Mouse (Mus musculus) lung, embryonic 15.5 days (tissue): Measurements from ENCODE around the gene Nfkbie. TPM values are rescaled to one million over a fixed set of nuclear protein-coding genes. Genes with fewer than 3 reads are reported as not detected.

ENCODE experiments used
- ATAC-seq: fragments of 200-750 bp; cut with Nextera tagmentation; 2 replicates; pipeline ENCODE4 v1.8.0; 2017; ENCODE audit warnings: moderate number of reproducible peaks, borderline replicate concordance; ENCODE audit not compliant: low FRiP score, low TSS enrichment; ENCODE audit errors: extremely low read depth
- H3K27ac ChIP-seq: fragments of 300-500 bp; sonication (generic); 2 replicates; pipeline ENCODE4 v1.5.1; 2015; ENCODE audit warnings: moderate library complexity, mild to moderate bottlenecking, inconsistent platforms
- H3K27me3 ChIP-seq: fragments of 300-500 bp; sonication (generic); 2 replicates; pipeline ENCODE4 v1.6.1; 2015; ENCODE audit warnings: inconsistent platforms
- H3K36me3 ChIP-seq: fragments of 300-500 bp; sonication (generic); 2 replicates; pipeline ENCODE4 v1.6.1; 2015; ENCODE audit warnings: inconsistent platforms
- H3K4me1 ChIP-seq: fragments of 300-500 bp; sonication (generic); 2 replicates; pipeline ENCODE4 v1.6.1; 2015; ENCODE audit warnings: inconsistent platforms
- H3K4me2 ChIP-seq: fragments of 300-500 bp; sonication (generic); 2 replicates; pipeline ENCODE4 v1.6.1; 2015; ENCODE audit warnings: inconsistent platforms, mild to moderate bottlenecking, moderate library complexity
- H3K4me3 ChIP-seq: fragments of 300-500 bp; sonication (generic); 2 replicates; pipeline ENCODE4 v1.5.1; 2015; ENCODE audit warnings: mild to moderate bottlenecking, inconsistent platforms
- H3K9ac ChIP-seq: fragments of 300-500 bp; sonication (generic); 2 replicates; pipeline ENCODE4 v1.6.1; 2015; ENCODE audit warnings: inconsistent platforms
- H3K9me3 ChIP-seq: fragments of 300-500 bp; sonication (generic); 2 replicates; pipeline ENCODE4 v1.6.1; 2016; ENCODE audit warnings: inconsistent platforms
- WGBS: fragments of 180-500 bp; shearing (Covaris S2); methylation state at CpG from one replicate; pipeline ENCODE4 v1.1.7; 2015; 5-methylcytosine and 5-hydroxymethylcytosine counted together
- polyA plus RNA-seq: library from polyadenylated mRNA; unstranded; fragments of >200 nt; fragmentation: Nextera tagmentation; extraction: Ambion mirVana; gene quantifications from 2 replicates; pipeline ENCODE4 v1.2.1, GENCODE M21; 2015

The Nfkbie gene
- polyA plus RNA-seq, 1 experiment from 2014 or later = 5.0 TPM

- peaks cover 17% of the 10 kb centered on the region; the same call in 1 of the 2 replicates for H3K27me3 ChIP-seq
- no peak overlapping the region for H3K4me2 ChIP-seq
- H3K4me1 ChIP-seq = peaks cover 12% of the 10 kb centered on the region; the same call in 1 of the 2 replicates
- H3K9me3 ChIP-seq = no peaks in the 10 kb centered on the region
- ATAC-seq = no peak
- 77% methylated on average over 11 of the region's 11 CpGs for WGBS
- no peak overlapping the region for H3K9ac ChIP-seq
- no peak overlapping the region for H3K27ac ChIP-seq
- no peak overlapping the region for H3K4me3 ChIP-seq
- H3K36me3 ChIP-seq = 0 out of 2 replicates have a peak, but pooled peaks cover 6% of the 10 kb centered on the region
Observed at GRCm38 (mm10) chr17:45520136-45520535, 35.4 kb upstream of the Nfkbie start.

DNA sequence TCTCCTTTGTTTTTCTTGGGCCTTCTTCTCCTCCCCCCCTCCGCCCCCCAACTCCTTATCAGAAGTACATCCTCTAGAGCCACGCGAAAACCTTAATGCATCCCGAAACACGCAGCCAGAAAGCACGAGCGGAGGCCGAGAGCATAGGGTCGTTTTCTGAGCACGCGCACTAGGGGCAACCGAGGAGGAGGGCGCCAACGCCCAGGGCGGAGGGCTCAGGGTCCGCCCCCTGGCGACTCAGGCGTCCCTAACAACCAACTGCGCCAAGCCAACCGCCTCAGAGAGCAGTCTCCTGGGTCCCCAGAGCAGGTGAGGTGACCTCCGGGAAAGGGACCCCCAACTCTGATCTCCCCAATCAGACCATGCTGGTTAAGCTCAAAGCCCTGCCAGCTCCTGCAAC, 32.2 kb upstream of the Nfkbie start, which contains the start of gene Tcte1:
Tcte1 (plus strand) TSS at position 172 of the 400 bp plus-strand sequence.
- peak within 1 kb of the TSS; percentile 35 for H3K4me3 ChIP-seq
- 0 out of 2 replicates have a peak, but pooled peaks cover 4% of the 10 kb centered on the region for H3K36me3 ChIP-seq
- no peaks in the 10 kb centered on the region for H3K9me3 ChIP-seq
- H3K27me3 ChIP-seq = peaks cover 25% of the 10 kb centered on the region; the same call in 1 of the 2 replicates
- ATAC-seq = peak; percentile 64; the same call in 1 of the 2 replicates
- peak within 1 kb of the TSS; percentile 37 for H3K9ac ChIP-seq
- H3K4me1 ChIP-seq = peaks cover 12% of the 10 kb centered on the region; the same call in 1 of the 2 replicates
- peak within 1 kb of the TSS; percentile 75 for H3K4me2 ChIP-seq
- no peak within 1 kb of the TSS for H3K27ac ChIP-seq
- WGBS = under 1% methylated on average over 21 of the region's 21 CpGs

DNA sequence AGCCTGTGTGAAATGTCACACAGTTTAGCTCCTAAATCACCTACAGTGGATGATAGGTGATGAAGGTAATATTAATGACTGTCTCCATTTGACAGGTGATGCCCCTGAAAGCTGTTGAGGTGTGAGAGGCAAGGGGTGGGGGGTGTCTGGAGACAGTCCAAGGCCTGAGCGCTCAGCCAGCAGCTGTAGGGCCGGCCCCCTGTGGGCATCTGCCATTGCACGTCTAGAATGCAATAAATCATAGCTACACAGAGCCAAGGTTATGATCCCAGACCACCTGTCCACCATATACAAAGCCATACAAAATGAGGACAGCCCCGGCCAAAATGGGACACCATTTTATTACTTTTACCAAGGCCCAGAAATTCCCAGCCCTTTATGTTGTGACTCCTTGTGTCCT, 30.5 kb upstream of the Nfkbie start:
- Histone ChIP-seq H3K27me3 (peaks cover 39% of the 10 kb centered on the region), H3K4me2 (no peak overlapping the region), H3K4me1 (peaks cover 12% of the 10 kb centered on the region; the same call in 1 of the 2 replicates), H3K36me3 (no peaks in the 10 kb centered on the region), H3K4me3 (no peak overlapping the region), H3K9me3 (no peaks in the 10 kb centered on the region), H3K27ac (no peak overlapping the region), H3K9ac (no peak overlapping the region)
- WGBS = 56% methylated on average over 4 of the region's 4 CpGs
- no peak for ATAC-seq

- WGBS = 20% methylated on average over 5 of the region's 5 CpGs
- no peak for ATAC-seq
- peaks cover 54% of the 10 kb centered on the region for H3K27me3 ChIP-seq
Observed at GRCm38 (mm10) chr17:45526571-45526970, 28.9 kb upstream of the Nfkbie start.

DNA sequence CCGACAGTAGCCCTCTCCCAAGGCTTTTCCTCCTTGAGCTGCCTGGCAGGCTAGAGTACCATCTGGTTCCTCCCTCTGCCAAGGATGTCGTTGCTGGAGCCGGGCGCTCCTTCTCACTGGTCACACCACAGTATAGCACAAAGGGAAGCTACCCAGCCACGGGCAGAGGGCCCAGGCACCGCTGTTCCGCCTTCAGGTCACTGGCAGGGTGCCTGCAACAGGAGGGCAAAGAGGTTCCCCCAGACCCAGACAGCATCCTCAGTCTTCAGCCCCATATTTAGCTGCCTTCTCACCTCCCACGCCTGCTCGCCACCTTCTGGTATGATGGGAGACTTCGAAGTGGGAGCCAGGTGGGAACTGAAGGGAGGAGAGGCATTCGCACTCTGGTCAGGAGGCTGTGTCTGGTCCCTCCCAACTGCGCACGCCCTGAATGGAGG, 25.1 kb upstream of the Nfkbie start:
- ATAC-seq = no peak
- 39% methylated on average over 13 of the region's 13 CpGs for WGBS
- H3K27me3 ChIP-seq = peaks cover 68% of the 10 kb centered on the region

More at GRCm38 (mm10) chr17:45526571-45526970, 28.9 kb upstream of the Nfkbie start:
- Histone ChIP-seq H3K27ac (no peak overlapping the region), H3K4me3 (no peak overlapping the region), H3K4me2 (no peak overlapping the region), H3K4me1 (peaks cover 12% of the 10 kb centered on the region; the same call in 1 of the 2 replicates), H3K9me3 (no peaks in the 10 kb centered on the region), H3K36me3 (no peaks in the 10 kb centered on the region), H3K9ac (no peak overlapping the region)

DNA sequence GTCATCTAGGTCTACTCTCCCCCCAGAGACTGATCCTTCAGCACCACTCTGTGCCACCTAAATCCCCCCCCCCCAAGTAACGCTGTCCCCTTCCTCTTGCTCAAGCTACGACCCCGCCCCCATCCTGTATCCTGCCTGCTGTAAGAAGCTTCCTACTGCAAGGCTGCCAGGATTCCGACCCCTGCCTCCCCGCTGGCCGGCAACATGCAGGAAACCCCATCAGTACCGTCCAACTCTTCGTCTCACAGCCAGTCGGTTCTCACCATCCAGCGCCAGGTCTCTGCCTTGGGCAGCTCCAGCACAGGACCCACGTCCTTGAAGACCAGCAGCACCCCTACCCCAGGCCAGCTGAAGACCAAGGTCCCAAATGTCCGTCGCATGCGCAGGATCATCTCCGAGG, 22.6 kb upstream of the Nfkbie start:
- ATAC-seq = no peak
- no peak overlapping the region for H3K4me3 ChIP-seq
- no peaks in the 10 kb centered on the region for H3K36me3 ChIP-seq
- H3K27me3 ChIP-seq = peaks cover 84% of the 10 kb centered on the region
- no peak overlapping the region for H3K27ac ChIP-seq
- no peaks in the 10 kb centered on the region for H3K9me3 ChIP-seq
- no peaks in the 10 kb centered on the region for H3K4me1 ChIP-seq
- 48% methylated on average over 15 of the region's 15 CpGs for WGBS
- no peak overlapping the region for H3K9ac ChIP-seq
- H3K4me2 ChIP-seq = no peak overlapping the region

More for the DNA sequence above, 25.1 kb upstream of the Nfkbie start:
- H3K4me3 ChIP-seq = no peak overlapping the region
- no peaks in the 10 kb centered on the region for H3K4me1 ChIP-seq
- H3K36me3 ChIP-seq = no peaks in the 10 kb centered on the region
- no peak overlapping the region for H3K9ac ChIP-seq
- H3K4me2 ChIP-seq = no peak overlapping the region
- H3K27ac ChIP-seq = no peak overlapping the region
- no peaks in the 10 kb centered on the region for H3K9me3 ChIP-seq

- Histone ChIP-seq H3K9me3 (no peaks in the 10 kb centered on the region), H3K27me3 (peaks cover 88% of the 10 kb centered on the region), H3K27ac (no peak overlapping the region), H3K9ac (no peak overlapping the region), H3K36me3 (no peaks in the 10 kb centered on the region), H3K4me3 (no peak overlapping the region), H3K4me2 (no peak overlapping the region), H3K4me1 (no peaks in the 10 kb centered on the region)
- no peak for ATAC-seq
- 13% methylated on average over 5 of the region's 5 CpGs for WGBS
Observed at GRCm38 (mm10) chr17:45536264-45536663, 19.2 kb upstream of the Nfkbie start.

DNA sequence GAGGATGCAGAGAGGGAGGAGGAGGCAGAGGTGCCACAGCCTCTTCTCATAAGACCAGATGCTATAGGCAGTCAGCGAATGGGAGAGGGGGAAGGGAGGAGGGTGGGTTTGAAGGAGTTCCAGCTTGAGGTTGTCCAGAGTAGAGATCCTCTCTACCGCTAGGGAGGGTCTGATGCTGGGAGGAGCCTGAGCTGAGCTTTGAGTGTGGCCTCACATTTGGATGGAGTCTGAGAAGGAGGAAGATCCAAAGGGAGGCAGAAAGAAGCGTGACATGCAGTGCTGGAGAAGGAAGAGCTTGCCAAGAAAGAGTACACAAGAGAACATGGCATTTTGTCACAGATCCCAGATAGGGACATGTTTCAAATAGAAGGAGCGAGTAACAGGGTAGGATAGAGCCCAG, 17.1 kb upstream of the Nfkbie start:
- Histone ChIP-seq H3K9ac (no peak overlapping the region), H3K27me3 (peaks cover 89% of the 10 kb centered on the region), H3K27ac (no peak overlapping the region), H3K4me3 (no peak overlapping the region), H3K4me2 (no peak overlapping the region), H3K36me3 (no peaks in the 10 kb centered on the region), H3K9me3 (no peaks in the 10 kb centered on the region), H3K4me1 (no peaks in the 10 kb centered on the region)
- 46% methylated on average over 4 of the region's 4 CpGs for WGBS
- ATAC-seq = no peak

- 72% methylated on average over 21 of the region's 21 CpGs for WGBS
- Histone ChIP-seq H3K4me3 (no peak overlapping the region), H3K4me2 (no peak overlapping the region), H3K9ac (no peak overlapping the region), H3K27ac (no peak overlapping the region), H3K4me1 (peaks cover 7% of the 10 kb centered on the region), H3K27me3 (peaks cover 92% of the 10 kb centered on the region), H3K9me3 (no peaks in the 10 kb centered on the region), H3K36me3 (no peaks in the 10 kb centered on the region)
- ATAC-seq = no peak; the same call in 1 of the 2 replicates
Observed at GRCm38 (mm10) chr17:45539664-45540063, 15.8 kb upstream of the Nfkbie start.

DNA sequence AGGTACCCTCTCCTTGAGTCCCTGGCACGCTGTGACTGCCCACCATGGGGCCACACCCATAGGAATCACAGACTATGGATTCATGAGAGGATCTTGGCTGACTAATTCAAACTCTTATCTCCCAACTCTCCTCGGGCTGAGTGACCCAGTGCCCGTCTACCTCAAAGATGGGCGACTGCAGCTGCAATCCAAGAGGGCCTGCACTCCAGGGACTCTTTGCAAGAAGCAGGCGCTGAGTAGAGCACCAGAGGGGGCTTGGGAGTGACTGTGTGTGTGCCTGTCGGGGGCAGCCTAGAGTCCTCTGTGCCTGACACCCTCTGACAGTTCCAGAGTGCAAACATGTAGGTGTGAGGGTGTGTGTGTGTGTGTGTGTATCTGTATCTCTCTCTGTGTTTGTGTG, 13.4 kb upstream of the Nfkbie start:
- no peaks in the 10 kb centered on the region for H3K36me3 ChIP-seq
- ATAC-seq = no peak
- no peak overlapping the region for H3K4me3 ChIP-seq
- peaks cover 20% of the 10 kb centered on the region for H3K4me1 ChIP-seq
- H3K4me2 ChIP-seq = no peak overlapping the region
- no peaks in the 10 kb centered on the region for H3K9me3 ChIP-seq
- 17% methylated on average over 6 of the region's 6 CpGs for WGBS
- H3K9ac ChIP-seq = no peak overlapping the region
- peaks cover 93% of the 10 kb centered on the region for H3K27me3 ChIP-seq
- no peak overlapping the region for H3K27ac ChIP-seq

DNA sequence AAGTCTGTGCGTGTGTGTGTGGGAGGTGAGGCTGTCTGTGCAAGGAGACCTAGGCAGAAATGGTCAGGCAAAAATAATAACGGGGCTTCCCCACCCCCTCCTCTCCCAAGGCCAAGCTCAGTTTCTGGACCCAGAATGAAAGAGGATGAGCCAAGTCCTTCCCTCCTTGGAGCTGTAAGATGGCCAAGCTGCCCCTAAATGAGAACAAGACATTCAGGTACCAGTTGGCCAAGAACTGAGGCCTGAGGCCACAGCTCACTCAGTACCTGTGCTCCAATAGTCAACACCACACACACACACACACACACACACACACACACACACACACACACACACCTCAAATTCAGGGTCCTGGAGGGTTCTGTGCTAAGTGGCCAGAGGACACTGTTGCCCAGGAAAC, 12.8 kb upstream of the Nfkbie start:
- H3K27me3 ChIP-seq = peaks cover 96% of the 10 kb centered on the region
- no peaks in the 10 kb centered on the region for H3K36me3 ChIP-seq
- no peaks in the 10 kb centered on the region for H3K9me3 ChIP-seq
- 66% methylated on average over 2 of the region's 2 CpGs for WGBS
- no peak overlapping the region for H3K27ac ChIP-seq
- no peak for ATAC-seq
- peaks cover 20% of the 10 kb centered on the region for H3K4me1 ChIP-seq
- H3K9ac ChIP-seq = no peak overlapping the region
- no peak overlapping the region for H3K4me3 ChIP-seq
- no peak overlapping the region for H3K4me2 ChIP-seq

GRCm38 (mm10) chr17:45543115-45543514, 12.4 kb upstream of the Nfkbie start:
- WGBS = 41% methylated on average over 1 of the region's 1 CpGs
- H3K9me3 ChIP-seq = no peaks in the 10 kb centered on the region
- H3K9ac ChIP-seq = no peak overlapping the region
- H3K4me2 ChIP-seq = no peak overlapping the region
- no peak for ATAC-seq
- no peak overlapping the region for H3K4me3 ChIP-seq
- H3K36me3 ChIP-seq = no peaks in the 10 kb centered on the region
- peaks cover 96% of the 10 kb centered on the region for H3K27me3 ChIP-seq
- H3K27ac ChIP-seq = no peak overlapping the region
- peaks cover 20% of the 10 kb centered on the region for H3K4me1 ChIP-seq
